3 mouse cellular contexts compared by ENCODE assay signal in genomic region chr2:168392171-168392570, GRCm38 (mm10).
A peak's percentile ranks its signal among the peaks of the same experiment; 100 is the strongest.
DNase-seq lines count a peak whose midpoint lies in the region; TF ChIP-seq lines count a peak whose summit lies in the region.
"Not testable (repeated sequence)": the region's sequence is repeated elsewhere in the genome, so short reads cannot be mapped to it uniquely, and the experiment has no call there.

No protein-coding gene starts in this region.

- H3K9me3 ChIP-seq in CH12.LX (replicated peaks; ENCODE audit: low read length); ES-E14 (ENCODE audit: control insufficient read depth, insufficient read depth, low read depth, low read length): not testable (repeated sequence)

- not testable (repeated sequence) for DNase-seq in CH12.LX (ENCODE audit: extremely low read depth); ES-E14 (ENCODE audit: low read depth, low spot score); layer of hippocampus, adult 2 months (ENCODE audit: low spot score in 2 of 2)

- not testable (repeated sequence) for H3K27ac ChIP-seq in CH12.LX (ENCODE audit: insufficient read depth, low read depth); ES-E14 (ENCODE audit: insufficient read depth, low read depth, low read length, poor library complexity, severe bottlenecking)
- H3K27ac ChIP-seq in layer of hippocampus, adult 2 months = 0 out of 2 replicates have a peak overlapping the region, but pooled peaks have one; percentile 14

- H3K4me1 ChIP-seq in CH12.LX (ENCODE audit: control insufficient read depth in 1 of 2, insufficient read depth in 2 of 2); ES-E14 (ENCODE audit: control insufficient read depth in 2 of 2, insufficient read depth in 2 of 2, low read length in 2 of 2, poor library complexity in 1 of 2): not testable (repeated sequence)

- not testable (repeated sequence) for H3K79me2 ChIP-seq in CH12.LX (replicated peaks; ENCODE audit: control insufficient read depth, extremely low read depth, insufficient read depth, poor library complexity, severe bottlenecking)

- not testable (repeated sequence) for H3K36me3 ChIP-seq in CH12.LX (replicated peaks in 1 of 2; ENCODE audit: control insufficient read depth in 1 of 2, insufficient read depth in 1 of 2, low read length in 1 of 2); ES-E14 (ENCODE audit: control insufficient read depth, insufficient read depth, low read length, poor library complexity, severe bottlenecking)

- H3K4me3 ChIP-seq in CH12.LX (replicated peaks in 1 of 3; ENCODE audit: low read depth in 2 of 3, low read length in 2 of 3, poor library complexity in 1 of 3); ES-E14 (ENCODE audit: insufficient read depth in 1 of 2, low read depth in 1 of 2, low read length in 2 of 2, poor library complexity in 1 of 2, severe bottlenecking in 1 of 2); layer of hippocampus, adult 2 months: not testable (repeated sequence)

- in situ Hi-C loops in CH12.LX (cut with MboI; ENCODE audit: low pct_ligation_motif_present, low pct_unique_long_range_greater_than_20kb, low sequenced_read_pairs); ES-E14 (cut with MboI; ENCODE audit: low sequenced_read_pairs in 2 of 2, unreplicated experiment in 2 of 2): not testable (repeated sequence)

- not testable (repeated sequence) for TF ChIP-seq POLR2A in CH12.LX (IDR thresholded peaks at IDR 0.05; ENCODE audit: low read depth, low read length)

- not testable (repeated sequence) for H3K9ac ChIP-seq in CH12.LX (ENCODE audit: insufficient read depth, low read depth); ES-E14 (ENCODE audit: insufficient read depth, low read depth, low read length, poor library complexity, severe bottlenecking)

- H3K27me3 ChIP-seq in CH12.LX (replicated peaks) = not testable (repeated sequence)

- not testable (repeated sequence) for TF ChIP-seq EP300 in CH12.LX (IDR thresholded peaks at IDR 0.05; ENCODE audit: low read length)

- not testable (repeated sequence) for H3K4me2 ChIP-seq in CH12.LX (ENCODE audit: insufficient read depth, low read depth, poor library complexity, severe bottlenecking)

- dilution Hi-C loops in CH12.LX (cut with MboI; ENCODE audit: extremely low pct_ligation_motif_present, extremely low pct_unique_long_range_greater_than_20kb, low sequenced_read_pairs) = not testable (repeated sequence)

- TF ChIP-seq CTCF in CH12.LX (conservative IDR thresholded peaks at IDR 0.05 in 1 of 2, IDR thresholded peaks at IDR 0.05 in 1 of 2; ENCODE audit: low read depth in 2 of 2, low read length in 2 of 2); layer of hippocampus, adult 2 months (conservative IDR thresholded peaks at IDR 0.05): not testable (repeated sequence)

- not testable (repeated sequence) for TF ChIP-seq RAD21 in CH12.LX (IDR thresholded peaks at IDR 0.05; ENCODE audit: low read depth, low read length)

TF ChIP-seq in CH12.LX, 34 proteins besides CTCF, POLR2A, EP300 and RAD21:
- peak; percentile 52 for TF ChIP-seq ZNF384 (IDR thresholded peaks at IDR 0.05; ENCODE audit: low read depth, low read length)
TF ChIP-seq in CH12.LX: peak in this region for 1; not testable (repeated sequence) for 33.

TF ChIP-seq in ES-E14, 5 proteins besides CTCF, POLR2A, EP300 and RAD21:
- TF ChIP-seq ZNF384 (IDR thresholded peaks at IDR 0.05; ENCODE audit: low read depth, low read length) = peak; percentile 86
